ENCODE assay signal across 8 mouse cellular contexts in genomic region chr11:102338561-102338960, GRCm38 (mm10). TPM values are rescaled to one million over a fixed set of nuclear protein-coding genes. Genes with fewer than 3 reads are reported as not detected.
DNase-seq lines count a peak whose midpoint lies in the region; ATAC-seq lines count a peak whose summit lies in the region.

No protein-coding gene starts in this region.

- peak; percentile 15 for DNase-seq in CD4-positive, CD25-positive, alpha-beta regulatory T cell, adult 2 months (ENCODE audit: low read depth, low spot score)
- peak; percentile 2 for DNase-seq in thymus, postnatal 0 days (ENCODE audit: low spot score)
- no peak for DNase-seq in thymus, postnatal 10 days (ENCODE audit: low spot score in 2 of 2)
- DNase-seq in heart, adult 8-10 months (ENCODE audit: low spot score), result peak; percentile 88
- DNase-seq in layer of hippocampus, postnatal 14 days (ENCODE audit: low spot score in 2 of 2), result peak; percentile 13 to 45
- DNase-seq in right cerebral cortex, adult 2 months (ENCODE audit: low spot score in 2 of 2), result peak; percentile 66
- no peak for DNase-seq in c-Kit-positive CD71-positive TER-119-positive erythroid progenitor cells, embryonic 14.5 days (ENCODE audit: low spot score)

- no peak for ATAC-seq in CD4-positive, CD25-positive, alpha-beta regulatory T cell, adult 4 months

RNA-seq across cellular contexts. Expression of gene Ubtf, which starts 19.0 kb away (rescaled TPM):
- 10 to 100 TPM; 46.1 to 51.1 TPM for polyA plus RNA-seq in CD4-positive, CD25-positive, alpha-beta regulatory T cell, adult 4 months (2017; shearing (Covaris generic))
- 95.2 and 96.8 TPM in 2 replicates for polyA plus RNA-seq in thymus, postnatal 0 days (2015; fragmentation: Nextera tagmentation; extraction: Ambion mirVana)
- total RNA-seq in heart, adult 8-10 months (2022), result 10 to 100 TPM; 48.6 to 59.7 (median 52.1) TPM
- 100 to 1,000 TPM; 120 to 121 TPM for total RNA-seq in layer of hippocampus, postnatal 14 days (2021)

RNA-seq across cellular contexts. Expression of gene Slc4a1, which starts 27.4 kb away (rescaled TPM):
- not detected for polyA plus RNA-seq in CD4-positive, CD25-positive, alpha-beta regulatory T cell, adult 4 months (2017; shearing (Covaris generic))
- polyA plus RNA-seq in thymus, postnatal 0 days (2015; fragmentation: Nextera tagmentation; extraction: Ambion mirVana), result 0.48 and 0.53 TPM in 2 replicates
- 1 to 10 TPM in 2 of 4 experiments, under 1 TPM in 2; 0.19 to 4.5 (median 1.5) TPM for total RNA-seq in heart, adult 8-10 months (2022)
- total RNA-seq in layer of hippocampus, postnatal 14 days (2021), result under 1 TPM; 0.50 to 0.60 TPM

RNA-seq across cellular contexts. Expression of gene Atxn7l3, which starts 42.1 kb away (rescaled TPM):
- 1 to 10 TPM; 7.2 to 7.3 TPM for polyA plus RNA-seq in CD4-positive, CD25-positive, alpha-beta regulatory T cell, adult 4 months (2017; shearing (Covaris generic))
- 13.1 and 15.4 TPM in 2 replicates for polyA plus RNA-seq in thymus, postnatal 0 days (2015; fragmentation: Nextera tagmentation; extraction: Ambion mirVana)
- 10 to 100 TPM; 17.7 to 21.1 (median 20.1) TPM for total RNA-seq in heart, adult 8-10 months (2022)
- 100 to 1,000 TPM; 152 to 160 TPM for total RNA-seq in layer of hippocampus, postnatal 14 days (2021)

RNA-seq across cellular contexts. Expression of gene Tmub2, which starts 53.8 kb away (rescaled TPM):
- 10 to 100 TPM; 64.7 to 80.5 TPM for polyA plus RNA-seq in CD4-positive, CD25-positive, alpha-beta regulatory T cell, adult 4 months (2017; shearing (Covaris generic))
- polyA plus RNA-seq in thymus, postnatal 0 days (2015; fragmentation: Nextera tagmentation; extraction: Ambion mirVana), result 41.1 and 45.1 TPM in 2 replicates
- 10 to 100 TPM; 27.0 to 28.1 (median 27.6) TPM for total RNA-seq in heart, adult 8-10 months (2022)
- 10 to 100 TPM; 59.3 to 60.6 TPM for total RNA-seq in layer of hippocampus, postnatal 14 days (2021)

RNA-seq across cellular contexts. Expression of gene Rundc3a, which starts 54.6 kb away (rescaled TPM):
- 1 to 10 TPM; 3.3 to 3.5 TPM for polyA plus RNA-seq in CD4-positive, CD25-positive, alpha-beta regulatory T cell, adult 4 months (2017; shearing (Covaris generic))
- polyA plus RNA-seq in thymus, postnatal 0 days (2015; fragmentation: Nextera tagmentation; extraction: Ambion mirVana), result 1.1 and 1.4 TPM in 2 replicates
- total RNA-seq in heart, adult 8-10 months (2022), result under 1 TPM in 1 of 4 experiments, not detected in 3; 0.16 TPM
- total RNA-seq in layer of hippocampus, postnatal 14 days (2021), result 100 to 1,000 TPM; 413 to 422 TPM

Comparison
In these comparisons a context has a peak if more than half of its experiments do, and no peak if none do; other contexts are left out.
1. DNase-seq: peak in CD4-positive, CD25-positive, alpha-beta regulatory T cell, adult 2 months (single experiment), thymus, postnatal 0 days (single experiment), heart, adult 8-10 months (single experiment), layer of hippocampus, postnatal 14 days (2 of 2) and right cerebral cortex, adult 2 months (2 of 2); none in thymus, postnatal 10 days (0 of 2) and c-Kit-positive CD71-positive TER-119-positive erythroid progenitor cells, embryonic 14.5 days (single experiment).
2. RNA of gene Atxn7l3, which starts 42.1 kb away (total RNA-seq): 152 to 160 TPM in layer of hippocampus, postnatal 14 days; 17.7 to 21.1 TPM in heart, adult 8-10 months; every median in the first group is over 4 times any median in the second.